Mouse (Mus musculus) midbrain, embryonic 11.5 days (tissue): Measurements from ENCODE around the gene Fbxl5. TPM values are rescaled to one million over a fixed set of nuclear protein-coding genes. Genes with fewer than 3 reads are reported as not detected.

Source experiments
- ATAC-seq: fragments of 200-750 bp; cut with Nextera tagmentation; 2 replicates; pipeline ENCODE4 v1.8.0; 2017; ENCODE audit warnings: moderate TSS enrichment, moderate library complexity; ENCODE audit not compliant: low FRiP score
- DNase-seq: peaks from one replicate; pipeline ENCODE4 v3.0.0; 2015; ENCODE audit warnings: low spot score; ENCODE audit errors: missing footprints
- H3K27ac ChIP-seq: fragments of 300-500 bp; sonication (generic); 2 replicates; pipeline ENCODE4 v1.5.1; 2014; ENCODE audit warnings: low read depth, low read length
- H3K27me3 ChIP-seq: fragments of 300-500 bp; sonication (generic); 2 replicates; pipeline ENCODE4 v1.6.1; 2014; ENCODE audit warnings: mild to moderate bottlenecking, low read length, moderate library complexity, mixed read lengths; ENCODE audit not compliant: control insufficient read depth, insufficient read depth
- H3K36me3 ChIP-seq: fragments of 300-500 bp; sonication (generic); 2 replicates; pipeline ENCODE4 v1.6.1; 2014; ENCODE audit warnings: mild to moderate bottlenecking, low read length, moderate library complexity, mixed read lengths; ENCODE audit not compliant: control insufficient read depth, insufficient read depth
- H3K4me1 ChIP-seq: fragments of 300-500 bp; sonication (generic); 2 replicates; pipeline ENCODE4 v1.6.1; 2014; ENCODE audit warnings: low read length; ENCODE audit not compliant: control insufficient read depth, insufficient read depth
- H3K4me2 ChIP-seq: fragments of 300-500 bp; sonication (generic); 2 replicates; pipeline ENCODE4 v1.6.1; 2014; ENCODE audit warnings: mild to moderate bottlenecking, moderate library complexity
- H3K4me3 ChIP-seq: fragments of 300-500 bp; sonication (generic); 2 replicates; pipeline ENCODE4 v1.5.1; 2014; ENCODE audit warnings: low read depth, low read length
- H3K9ac ChIP-seq: fragments of 300-500 bp; sonication (generic); 2 replicates; pipeline ENCODE4 v1.6.1; 2014; ENCODE audit warnings: low read length
- H3K9me3 ChIP-seq: fragments of 300-500 bp; sonication (generic); 2 replicates; pipeline ENCODE4 v1.6.1; 2016; ENCODE audit warnings: low read length; ENCODE audit not compliant: control insufficient read depth
- WGBS: fragments of 180-500 bp; shearing (Covaris S2); extraction: QIAGEN DNeasy Blood & Tissue Kit; methylation state at CpG from one replicate; pipeline ENCODE4 v1.1.7; 2014; 5-methylcytosine and 5-hydroxymethylcytosine counted together
- polyA plus RNA-seq: library from polyadenylated mRNA; unstranded; fragments of >200 nt; fragmentation: Nextera tagmentation; extraction: Ambion mirVana; gene quantifications from 2 replicates; pipeline ENCODE4 v1.2.1, GENCODE M21; 2014

Fbxl5 gene
- polyA plus RNA-seq, 1 experiment from 2014 or later: 73.1 TPM

DNA sequence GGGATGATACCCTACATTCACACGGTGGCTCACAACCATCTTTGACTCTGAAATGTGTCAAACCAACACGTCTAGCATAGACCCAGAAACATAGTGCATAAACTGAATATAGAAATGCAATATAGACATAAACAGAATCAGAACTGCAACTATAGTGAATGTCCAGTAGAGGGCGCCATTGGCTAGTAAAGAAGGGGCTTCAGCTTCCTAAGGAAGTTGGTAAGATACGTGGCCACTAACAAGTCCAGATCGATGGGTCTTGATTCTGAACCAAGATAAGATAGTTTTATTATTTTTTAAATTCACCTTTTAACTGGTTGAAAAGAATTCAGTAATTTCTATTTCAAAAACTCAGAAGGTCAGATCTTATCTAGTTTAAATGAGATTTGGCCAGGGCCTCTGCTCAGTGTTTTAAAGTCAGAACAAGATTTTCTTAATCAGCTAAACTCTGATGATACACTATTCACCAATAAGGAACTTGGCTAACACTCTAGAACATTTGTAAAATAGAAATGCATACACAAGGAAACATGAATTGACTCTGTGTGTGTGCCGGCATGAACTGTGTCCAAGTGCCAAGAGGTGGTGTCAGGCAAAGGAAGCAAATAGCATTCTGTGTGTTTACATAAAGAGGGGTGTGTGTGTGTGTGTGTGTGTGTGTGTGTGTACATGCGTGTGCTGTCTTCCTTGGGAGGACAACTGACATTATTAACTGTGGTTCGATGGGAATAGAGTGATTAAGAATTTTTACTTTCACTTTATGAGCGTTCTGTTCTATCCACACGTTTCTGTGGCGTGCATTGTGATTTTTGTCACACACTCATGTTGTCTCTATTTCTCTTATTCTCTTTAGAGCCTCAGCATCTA, 19.9 kb upstream of the Fbxl5 start:
- 54% methylated on average over 11 of the region's 11 CpGs for WGBS
- Histone ChIP-seq H3K9me3 (no peaks in the 10 kb centered on the region), H3K4me3 (no peak overlapping the region), H3K27ac (no peak overlapping the region), H3K27me3 (no peaks in the 10 kb centered on the region), H3K4me2 (no peak overlapping the region), H3K9ac (no peak overlapping the region), H3K4me1 (no peaks in the 10 kb centered on the region), H3K36me3 (no peaks in the 10 kb centered on the region)
- peak; percentile 95 for DNase-seq
- peak; percentile 52; the same call in 1 of the 2 replicates for ATAC-seq

DNA sequence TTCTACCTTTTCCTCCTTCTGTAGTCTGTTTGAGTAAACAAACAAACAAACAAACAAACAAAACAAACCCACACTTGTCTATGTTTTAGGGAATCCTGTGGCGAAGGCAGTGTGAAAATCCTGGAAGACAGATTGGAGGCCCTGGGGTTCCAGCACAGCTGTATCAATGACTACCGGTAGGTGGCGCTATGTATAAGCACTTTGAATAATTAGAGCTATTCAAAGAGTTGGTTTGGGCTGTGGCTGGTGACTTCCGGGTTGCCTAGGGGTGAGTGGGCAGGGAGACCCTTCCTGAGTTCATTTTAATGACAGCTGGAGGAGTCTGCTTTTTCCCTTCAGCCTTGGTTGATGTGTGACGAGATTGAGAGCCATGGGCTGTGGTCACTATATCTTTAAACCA, 15.9 kb upstream of the Fbxl5 start:
- H3K4me2 ChIP-seq: no peak overlapping the region
- WGBS: 54% methylated on average over 5 of the region's 5 CpGs
- H3K36me3 ChIP-seq: no peaks in the 10 kb centered on the region
- no peaks in the 10 kb centered on the region for H3K9me3 ChIP-seq
- no peak overlapping the region for H3K9ac ChIP-seq
- H3K4me3 ChIP-seq: no peak overlapping the region
- no peak overlapping the region for H3K27ac ChIP-seq
- peak; percentile 46; the same call in 1 of the 2 replicates for ATAC-seq
- DNase-seq: peak; percentile 90
- no peaks in the 10 kb centered on the region for H3K4me1 ChIP-seq
- no peaks in the 10 kb centered on the region for H3K27me3 ChIP-seq

DNA sequence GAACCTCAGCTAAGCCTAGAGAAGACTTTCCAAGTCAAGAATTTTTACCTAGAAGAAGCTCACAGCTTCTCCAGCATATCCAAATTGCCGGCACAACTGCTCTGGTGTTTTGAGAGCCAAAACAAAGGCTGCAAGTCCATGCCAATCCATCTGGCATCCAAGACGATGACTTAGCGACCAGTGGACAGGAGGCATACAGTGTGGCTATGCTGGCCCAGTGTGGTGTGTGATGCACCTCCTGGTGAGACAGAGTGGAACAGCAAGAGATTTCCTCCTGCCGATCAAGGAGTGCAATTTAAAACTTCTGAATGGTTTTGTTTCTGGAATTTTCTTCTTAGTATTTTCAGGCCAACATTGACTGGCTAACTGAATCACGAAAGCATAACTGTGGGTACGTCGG, 15.2 kb upstream of the Fbxl5 start:
- no peak overlapping the region for H3K4me2 ChIP-seq

DNA sequence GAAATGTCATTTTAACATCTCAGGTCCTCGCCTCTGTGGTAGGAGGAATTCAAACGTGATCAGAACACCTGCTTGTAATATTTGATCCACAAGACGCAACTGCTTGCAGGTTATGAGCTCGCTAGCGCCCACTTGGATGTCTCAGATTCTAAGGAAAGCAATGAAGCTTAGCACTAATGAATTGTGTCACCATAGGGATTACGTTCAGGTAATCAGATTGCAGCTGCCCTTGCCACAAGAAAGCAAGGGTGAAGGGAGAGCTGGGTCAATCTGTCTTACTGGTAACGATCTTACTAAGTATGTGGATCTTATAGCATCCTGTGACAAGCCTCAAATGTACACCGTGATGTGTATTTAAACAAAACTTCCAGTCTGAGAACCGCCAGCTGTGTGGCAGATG, 5.9 kb upstream of the Fbxl5 start:
- H3K9me3 ChIP-seq: no peaks in the 10 kb centered on the region
- no peaks in the 10 kb centered on the region for H3K27me3 ChIP-seq
- H3K4me1 ChIP-seq: no peaks in the 10 kb centered on the region
- ATAC-seq (no peak), DNase-seq (no peak)
- 89% methylated on average over 9 of the region's 9 CpGs for WGBS
- H3K9ac ChIP-seq: no peak overlapping the region
- no peak overlapping the region for H3K4me3 ChIP-seq
- no peaks in the 10 kb centered on the region for H3K36me3 ChIP-seq
- H3K27ac ChIP-seq: no peak overlapping the region
- no peak overlapping the region for H3K4me2 ChIP-seq

More for the DNA sequence above, 15.2 kb upstream of the Fbxl5 start:
- Histone ChIP-seq H3K27ac (no peak overlapping the region), H3K9ac (no peak overlapping the region), H3K4me1 (no peaks in the 10 kb centered on the region), H3K4me3 (no peak overlapping the region), H3K36me3 (no peaks in the 10 kb centered on the region), H3K27me3 (no peaks in the 10 kb centered on the region), H3K9me3 (no peaks in the 10 kb centered on the region)
- 95% methylated on average over 7 of the region's 7 CpGs for WGBS
- DNase-seq (no peak), ATAC-seq (no peak)

DNA sequence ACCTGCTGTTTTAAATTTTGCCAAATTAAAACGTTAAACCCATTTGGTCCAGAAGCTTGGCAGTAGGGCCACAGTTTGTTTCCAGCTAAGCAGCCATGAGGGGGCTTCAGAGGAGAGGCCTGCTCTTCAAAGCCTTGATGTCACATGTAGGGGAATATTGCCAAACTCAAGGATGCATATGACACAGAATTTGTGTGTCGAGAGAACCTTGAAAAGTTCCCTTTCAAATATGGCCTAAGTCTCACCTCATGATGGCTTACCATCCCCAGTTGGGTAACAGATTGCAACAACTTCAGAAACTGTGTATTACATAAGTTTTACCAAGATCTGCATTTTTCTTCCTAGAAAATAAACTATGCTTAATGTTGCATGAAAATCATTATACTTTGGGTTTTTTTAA, 5.4 kb upstream of the Fbxl5 start:
- Histone ChIP-seq H3K27me3 (no peaks in the 10 kb centered on the region), H3K4me1 (no peaks in the 10 kb centered on the region), H3K9me3 (no peaks in the 10 kb centered on the region), H3K4me2 (no peak overlapping the region), H3K27ac (no peak overlapping the region), H3K36me3 (no peaks in the 10 kb centered on the region), H3K9ac (no peak overlapping the region), H3K4me3 (no peak overlapping the region)
- 87% methylated on average over 2 of the region's 2 CpGs for WGBS
- DNase-seq (no peak), ATAC-seq (no peak)

DNA sequence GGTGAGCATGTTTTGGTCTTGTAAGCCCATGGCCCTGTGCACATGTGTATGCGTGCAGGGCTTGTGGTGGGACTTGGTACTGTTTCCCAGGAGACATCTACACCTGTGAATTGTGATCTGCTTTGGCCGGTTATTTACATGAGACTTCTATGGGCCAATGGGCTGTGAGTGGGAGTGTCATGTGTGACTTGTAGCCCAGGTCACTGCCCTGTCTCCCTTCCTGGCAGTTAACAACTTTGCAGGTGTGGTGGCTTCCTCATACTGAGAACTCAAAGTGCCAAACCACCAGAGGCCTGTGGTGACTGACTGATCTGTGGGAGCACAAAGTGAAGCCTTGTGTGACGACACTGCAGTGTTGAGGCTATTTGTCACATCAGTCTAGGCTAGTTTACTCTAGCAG, 3.1 kb upstream of the Fbxl5 start:
- DNase-seq: no peak
- no peaks in the 10 kb centered on the region for H3K36me3 ChIP-seq
- H3K4me2 ChIP-seq: no peak overlapping the region
- H3K27me3 ChIP-seq: no peaks in the 10 kb centered on the region
- no peaks in the 10 kb centered on the region for H3K4me1 ChIP-seq
- ATAC-seq: no peak
- H3K4me3 ChIP-seq: no peak overlapping the region
- H3K9me3 ChIP-seq: no peaks in the 10 kb centered on the region
- H3K27ac ChIP-seq: no peak overlapping the region
- H3K9ac ChIP-seq: no peak overlapping the region
- 96% methylated on average over 3 of the region's 3 CpGs for WGBS

DNA sequence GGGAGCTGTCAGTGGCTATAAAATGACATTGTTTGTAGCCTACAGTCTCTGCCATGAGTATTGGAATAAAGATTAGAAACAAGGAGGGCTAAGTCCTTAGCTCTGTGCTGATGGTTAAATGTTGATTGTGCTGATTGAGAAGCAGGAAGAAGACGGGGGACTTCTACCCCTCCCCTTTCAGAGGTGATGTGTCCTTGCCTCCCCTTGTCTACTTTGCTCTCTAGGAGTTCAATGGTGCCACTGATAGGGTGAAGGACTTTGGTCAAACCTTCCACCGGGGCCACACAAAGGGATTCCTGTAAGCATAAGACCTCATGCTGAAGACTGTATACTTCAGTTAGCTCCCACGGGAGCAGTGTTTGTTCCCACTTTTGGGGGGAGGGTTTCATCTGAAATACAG, 1.4 kb upstream of the Fbxl5 start:
- Histone ChIP-seq H3K9me3 (no peaks in the 10 kb centered on the region), H3K4me1 (no peaks in the 10 kb centered on the region), H3K27ac (no peak overlapping the region), H3K9ac (no peak overlapping the region), H3K4me3 (no peak overlapping the region), H3K36me3 (no peaks in the 10 kb centered on the region), H3K27me3 (no peaks in the 10 kb centered on the region), H3K4me2 (no peak overlapping the region)
- 85% methylated on average over 3 of the region's 3 CpGs for WGBS
- ATAC-seq (no peak), DNase-seq (no peak)

DNA sequence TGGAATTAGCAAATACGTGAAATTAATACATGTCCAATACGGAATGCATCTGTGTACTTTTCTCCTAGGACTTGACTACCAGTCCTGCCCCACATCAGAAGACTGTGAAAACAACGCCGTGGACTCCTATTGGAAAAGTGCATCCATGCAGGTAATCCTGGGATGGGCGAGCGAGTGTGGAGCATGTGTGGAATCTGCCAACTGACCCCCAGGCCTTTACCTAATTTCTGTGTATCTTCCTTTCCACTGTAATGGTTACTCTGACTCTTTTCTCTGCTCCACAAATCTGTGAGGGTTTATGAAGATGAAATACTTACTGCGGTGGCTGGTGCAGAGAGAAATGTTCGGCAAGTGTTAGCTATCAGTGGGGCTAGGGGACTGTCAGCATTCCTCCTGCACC, 761 bp upstream of the Fbxl5 start:
- Histone ChIP-seq H3K4me3 (no peak overlapping the region), H3K4me1 (no peaks in the 10 kb centered on the region), H3K9me3 (no peaks in the 10 kb centered on the region), H3K4me2 (no peak overlapping the region), H3K36me3 (no peaks in the 10 kb centered on the region), H3K9ac (no peak overlapping the region), H3K27me3 (no peaks in the 10 kb centered on the region), H3K27ac (no peak overlapping the region)
- 67% methylated on average over 8 of the region's 8 CpGs for WGBS
- ATAC-seq: no peak
- DNase-seq: no peak

DNA sequence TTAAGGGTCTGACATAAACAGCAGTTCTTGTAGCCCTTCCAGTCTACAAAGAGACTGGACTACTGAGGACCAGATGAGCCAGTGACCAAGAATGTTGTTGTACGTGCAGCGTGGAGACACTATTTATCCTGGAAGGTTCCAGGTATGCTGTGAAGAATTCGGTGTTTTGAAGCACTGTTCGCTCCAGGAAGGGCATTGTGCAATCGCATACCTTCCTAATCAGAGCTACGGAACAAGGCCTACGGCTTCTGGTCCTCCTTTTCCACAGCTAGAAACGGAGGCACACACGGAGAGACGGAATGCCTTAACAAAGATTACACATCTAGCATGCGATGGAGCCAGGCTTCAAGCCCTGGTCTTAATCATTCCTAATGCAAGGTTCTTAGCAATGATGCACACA, 653 bp downstream of the Fbxl5 start:
- Histone ChIP-seq H3K4me1 (no peaks in the 10 kb centered on the region), H3K27me3 (no peaks in the 10 kb centered on the region), H3K9ac (no peak overlapping the region), H3K4me2 (no peak overlapping the region), H3K4me3 (no peak overlapping the region), H3K27ac (no peak overlapping the region), H3K36me3 (no peaks in the 10 kb centered on the region), H3K9me3 (no peaks in the 10 kb centered on the region)
- ATAC-seq (no peak), DNase-seq (no peak)
- 90% methylated on average over 11 of the region's 11 CpGs for WGBS
